Mouse (Mus musculus): ENCODE data around the gene Wwox.

The Wwox gene

DNA sequence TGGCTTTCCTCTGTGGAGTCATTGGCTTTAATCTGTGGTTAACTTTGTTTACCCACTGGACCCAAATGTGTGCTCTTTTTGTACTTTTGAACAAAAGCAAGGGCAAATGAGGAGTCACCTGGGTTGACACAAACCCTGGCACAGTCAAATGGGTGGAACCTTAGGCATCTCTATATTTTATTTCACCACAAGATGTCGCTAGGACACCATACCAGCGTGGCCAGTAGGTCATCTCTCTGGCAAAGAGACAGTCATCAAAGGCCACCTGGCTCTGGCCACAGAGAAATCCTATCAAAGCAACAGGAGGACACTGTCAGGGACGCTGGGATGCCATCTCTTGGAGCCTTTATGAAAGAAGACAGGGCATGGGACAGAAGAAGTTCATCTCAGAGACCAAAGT, 101.7 kb downstream of the Wwox start:
- DNase-seq (ENCODE audit: low read depth, low spot score), result peak; percentile 43

DNA sequence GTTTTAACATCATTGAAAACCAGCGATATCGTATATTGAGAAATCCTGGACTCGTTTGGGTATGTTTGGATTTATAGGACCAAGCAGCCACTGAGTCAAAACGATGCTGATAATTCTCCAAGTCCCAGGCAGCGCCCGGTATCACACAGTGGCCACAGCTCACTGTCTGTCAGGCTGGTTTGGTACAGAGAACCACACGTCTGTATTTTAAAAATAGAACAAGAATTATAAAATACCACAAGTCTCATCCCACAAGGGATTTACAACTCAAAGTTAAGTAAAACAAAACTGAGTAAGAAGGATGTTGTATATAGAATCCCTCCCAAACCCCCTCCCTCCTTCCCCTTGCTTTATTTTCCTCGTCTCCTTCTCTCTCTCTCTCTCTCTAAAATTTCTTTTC, 108.9 kb downstream of the Wwox start:
- DNase-seq (ENCODE audit: low read depth, low spot score), result no peak

DNA sequence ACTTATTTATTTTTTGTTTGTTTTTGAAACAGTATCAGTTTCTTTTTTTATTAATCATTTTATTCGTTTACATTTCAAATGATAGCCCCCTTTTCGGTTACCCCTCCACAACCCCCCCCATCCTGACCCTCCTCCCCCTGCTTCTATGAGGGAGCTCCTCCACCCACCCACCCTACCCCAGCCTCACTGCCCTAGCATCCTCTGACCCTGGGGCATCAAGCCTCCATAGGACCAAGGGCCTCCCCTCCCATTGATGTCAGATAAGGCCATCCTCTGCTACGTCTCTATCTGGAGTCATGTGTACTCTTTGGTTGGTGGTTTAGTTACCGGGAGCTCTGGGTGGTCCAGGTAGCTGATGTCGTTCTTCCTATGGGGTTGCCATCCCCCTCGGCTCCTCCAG, 109.4 kb downstream of the Wwox start:
- no peak for DNase-seq (ENCODE audit: low read depth, low spot score)

DNA sequence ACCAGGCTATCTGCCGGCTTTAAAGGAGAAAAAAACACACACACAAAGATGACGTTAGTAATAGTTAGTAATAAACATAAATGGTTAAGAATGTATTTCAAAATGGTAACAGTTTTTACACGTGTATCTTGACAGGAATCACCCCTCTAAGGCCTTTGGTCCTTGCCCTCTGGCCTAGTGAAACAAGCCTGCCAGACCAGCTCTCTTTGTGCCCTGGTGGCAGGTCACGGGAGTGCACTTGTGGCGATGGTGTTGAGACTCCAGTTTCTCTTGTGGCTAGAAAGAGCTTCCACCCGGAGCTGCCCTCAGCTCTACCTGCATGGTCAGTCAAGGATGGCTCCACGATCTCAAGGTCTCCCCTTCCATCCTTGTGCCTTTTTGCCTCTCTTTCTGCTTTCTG, 110.6 kb downstream of the Wwox start:
- no peak for DNase-seq (ENCODE audit: low read depth, low spot score)

DNA sequence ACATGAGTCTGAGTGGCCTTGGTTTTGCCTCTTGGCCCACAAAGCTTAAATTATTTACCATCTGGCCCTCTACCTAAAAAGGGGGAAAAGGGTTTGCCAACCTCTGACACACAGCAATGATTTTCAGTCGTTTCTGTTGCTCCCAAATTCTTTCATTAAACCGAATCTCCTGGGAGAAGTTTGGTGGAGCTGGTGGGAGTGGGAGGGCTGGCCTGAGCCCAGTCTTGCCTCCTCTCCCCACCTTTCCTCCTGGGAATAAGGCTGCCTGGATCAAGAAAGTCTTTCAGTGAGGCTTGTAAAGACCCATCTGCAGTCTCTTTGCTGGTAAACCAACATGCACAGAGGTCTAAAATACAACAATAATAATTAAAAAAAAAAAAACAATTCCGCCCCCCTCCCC, 113.2 kb downstream of the Wwox start:
- DNase-seq (ENCODE audit: low read depth, low spot score), result no peak

DNA sequence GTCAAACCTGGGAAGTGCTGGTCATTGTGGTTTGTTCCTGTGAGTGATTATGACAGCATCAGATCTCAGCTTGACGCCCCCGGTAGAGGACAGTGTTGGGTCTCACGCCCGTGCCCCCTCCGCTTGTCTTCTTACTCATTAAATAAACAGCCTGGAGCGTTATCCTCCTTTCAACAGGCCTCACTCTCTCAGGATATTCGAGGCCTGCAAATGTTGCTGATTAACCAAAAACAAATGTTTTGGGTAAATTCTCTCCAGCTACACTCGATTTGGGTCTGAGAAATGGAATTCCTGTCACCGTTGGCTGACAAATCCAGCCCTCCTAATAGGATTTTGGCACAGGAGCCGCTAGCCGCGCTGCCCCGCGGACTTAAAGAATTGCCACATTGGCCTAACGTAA, 115.5 kb downstream of the Wwox start:
- DNase-seq (ENCODE audit: low read depth, low spot score), result peak; percentile 43

DNA sequence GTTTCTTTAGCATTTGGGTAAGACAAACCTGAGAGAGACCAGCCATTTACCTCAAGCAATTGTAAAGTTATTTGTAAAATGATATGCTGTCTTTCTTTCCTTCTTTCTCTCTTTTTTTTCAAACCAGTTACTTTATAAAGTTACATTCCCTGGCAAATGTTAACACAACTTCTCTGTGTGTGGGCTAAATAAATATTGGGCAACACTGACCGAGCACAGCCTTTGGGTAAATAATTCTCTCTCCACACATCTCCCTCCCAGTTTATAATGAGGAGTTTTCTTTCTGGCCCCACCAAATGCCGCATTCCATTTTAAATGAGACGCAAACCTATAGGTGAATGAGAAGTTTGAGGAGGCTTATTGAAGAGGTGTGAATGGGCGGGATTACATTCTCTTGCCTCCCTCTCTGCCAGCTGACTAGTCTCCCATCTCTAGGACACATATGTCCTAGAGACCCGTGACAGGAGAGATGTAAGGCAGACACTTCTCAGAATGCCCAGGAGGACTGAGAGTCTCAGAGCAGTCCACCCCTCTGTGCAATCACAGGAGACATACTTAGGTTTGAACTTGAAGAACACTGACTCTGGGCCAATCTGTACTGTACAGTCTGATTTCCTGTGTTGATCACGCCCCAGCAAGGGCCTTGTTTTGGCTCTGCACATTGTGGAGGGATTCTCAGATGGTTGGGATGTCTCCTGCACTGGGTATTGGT, 116.2 kb downstream of the Wwox start:
- DNase-seq (ENCODE audit: low read depth, low spot score), result no peak

DNA sequence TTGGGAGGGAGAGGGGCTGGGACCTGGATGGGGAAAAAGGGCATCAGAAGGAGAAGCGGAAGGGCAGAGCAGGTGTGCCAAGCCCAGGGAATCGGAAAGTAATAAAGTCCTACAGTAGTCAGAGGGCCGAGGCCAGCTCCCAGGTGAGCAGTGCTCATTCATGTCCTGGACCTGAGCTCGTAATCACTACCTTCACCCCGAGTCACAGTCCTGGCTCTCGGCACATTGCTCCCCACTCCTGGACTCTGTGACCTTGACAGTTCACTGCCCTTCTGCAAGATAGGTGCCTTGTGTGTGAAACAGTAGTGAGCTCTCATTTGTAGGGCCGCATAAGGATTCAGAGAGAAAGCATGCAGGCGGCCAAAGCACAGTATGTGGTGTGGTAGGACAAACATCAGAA, 121.7 kb downstream of the Wwox start:
- no peak for DNase-seq (ENCODE audit: low read depth, low spot score)

DNA sequence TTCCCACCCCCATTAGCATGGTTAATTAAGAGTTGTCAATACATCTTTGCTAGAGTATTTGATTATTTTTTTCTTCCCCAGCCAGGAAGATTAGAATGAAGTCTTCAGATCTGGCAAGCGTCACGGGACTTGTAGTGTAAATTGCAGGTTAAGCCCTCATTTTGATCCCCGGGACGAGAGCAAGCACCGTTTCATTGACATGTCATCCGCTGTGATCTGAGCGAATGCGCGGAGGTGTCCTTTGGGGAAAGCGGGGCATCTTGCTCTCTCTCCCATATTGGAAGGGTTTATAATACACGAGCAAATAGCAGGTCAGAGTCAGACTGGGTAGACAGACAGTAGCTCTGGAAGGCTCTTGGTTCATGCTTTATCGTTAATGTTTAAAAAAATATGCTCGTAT, 123.0 kb downstream of the Wwox start:
- no peak for DNase-seq (ENCODE audit: low read depth, low spot score)

DNA sequence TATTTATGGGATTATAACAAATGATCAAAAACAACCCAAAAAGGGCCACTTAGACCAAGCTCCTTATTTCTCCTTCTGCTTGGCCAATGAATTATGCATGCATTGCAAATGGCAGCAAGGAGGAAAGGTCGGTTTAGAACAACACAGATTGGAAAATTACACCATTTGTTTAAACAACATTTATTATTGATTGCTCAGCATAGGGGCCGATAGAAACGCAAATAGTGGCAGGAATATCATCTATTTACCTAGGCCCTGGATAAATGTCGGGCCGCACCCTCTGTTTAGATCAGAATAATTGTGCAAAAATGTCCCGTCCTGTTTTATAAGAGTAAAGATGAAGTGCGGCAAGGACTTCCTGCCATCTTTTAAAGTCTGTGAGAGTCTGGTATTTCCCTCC, 123.9 kb downstream of the Wwox start:
- DNase-seq (ENCODE audit: low read depth, low spot score), result no peak

DNA sequence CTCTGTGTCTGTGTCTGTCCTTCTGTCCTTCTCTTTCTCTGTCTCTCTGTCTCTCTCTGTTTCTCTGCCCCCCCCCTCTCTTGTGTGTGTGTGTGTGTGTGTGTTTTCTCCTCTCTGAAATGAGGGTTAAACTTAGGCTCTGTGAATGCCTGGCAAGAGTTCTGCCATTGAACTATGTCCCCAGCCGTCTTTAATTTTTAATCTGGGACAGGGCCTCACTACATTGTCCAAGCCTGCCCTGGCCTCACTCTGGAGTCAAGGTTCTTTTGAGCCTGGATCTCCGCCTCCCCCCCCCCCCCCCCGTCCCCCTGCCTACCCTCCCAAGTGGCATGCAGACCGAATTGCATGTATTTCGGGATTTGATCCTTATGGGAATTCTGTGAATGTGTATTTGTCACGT, 124.6 kb downstream of the Wwox start:
- DNase-seq (ENCODE audit: low read depth, low spot score), result no peak

DNA sequence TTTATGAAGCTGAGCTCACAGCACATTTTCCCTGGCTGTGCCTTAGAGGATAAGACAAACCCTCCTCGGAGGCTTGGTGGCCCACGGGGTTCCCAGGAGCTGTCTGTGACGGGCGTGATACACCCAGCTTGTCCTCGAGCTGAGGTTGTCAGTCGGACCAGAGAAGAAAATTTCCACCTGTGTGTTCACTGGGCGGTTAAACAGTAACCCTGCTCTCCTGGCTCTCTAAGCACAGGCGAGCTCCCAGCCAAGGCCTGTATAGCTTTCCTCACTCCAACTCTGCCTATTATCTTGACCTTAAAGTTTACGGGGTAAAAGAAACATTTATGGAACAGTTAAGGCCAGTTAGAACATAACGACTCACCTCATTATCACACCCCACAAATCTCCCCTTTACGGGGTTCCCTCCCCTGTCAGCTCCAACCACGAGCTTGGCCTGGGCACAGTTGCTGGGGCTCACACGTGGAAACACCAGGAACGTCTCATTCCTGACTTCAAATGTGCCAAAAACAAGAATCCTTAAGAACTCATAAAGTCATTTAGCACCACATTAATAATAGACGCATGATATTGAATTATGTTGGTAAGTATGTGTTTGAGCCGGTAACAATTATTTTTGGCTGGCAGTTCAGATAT, 129.2 kb downstream of the Wwox start:
- peak; percentile 88 for DNase-seq (ENCODE audit: low read depth, low spot score)

DNA sequence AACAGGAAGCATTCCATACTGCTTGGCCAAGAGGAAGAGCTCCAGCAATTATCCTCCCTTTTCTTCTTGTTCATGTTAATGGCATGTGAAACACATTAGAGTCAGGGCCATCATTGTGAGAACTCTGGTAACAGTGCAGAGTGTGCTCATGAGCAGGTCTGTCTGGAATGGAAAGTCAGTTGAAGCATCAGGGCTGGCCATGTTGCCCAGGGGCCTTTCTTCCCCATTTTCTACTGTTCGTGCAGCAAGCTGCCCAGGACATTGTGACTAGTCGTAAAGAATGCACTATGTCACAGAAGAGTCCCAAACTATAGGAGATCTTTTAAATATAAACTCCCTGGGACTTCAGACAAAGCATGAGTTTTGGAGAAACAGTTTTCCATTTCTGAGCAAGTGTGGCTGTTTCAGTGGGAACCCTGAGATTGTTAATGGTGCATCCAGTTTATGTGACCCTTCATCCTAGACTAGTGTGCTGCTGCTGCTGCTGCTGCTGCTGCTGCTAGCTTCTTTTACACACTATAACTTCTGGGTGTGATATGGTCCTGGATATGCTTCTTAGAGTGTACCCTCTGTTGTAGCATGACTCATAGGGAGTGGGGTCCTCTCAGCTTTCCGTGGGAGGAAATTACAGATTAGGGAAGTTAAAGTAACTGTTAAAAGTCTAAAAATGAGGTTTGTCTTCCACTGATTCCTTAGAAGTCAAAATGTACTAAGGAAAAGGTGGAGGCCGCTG, 133.7 kb downstream of the Wwox start:
- DNase-seq (ENCODE audit: low read depth, low spot score), result no peak

DNA sequence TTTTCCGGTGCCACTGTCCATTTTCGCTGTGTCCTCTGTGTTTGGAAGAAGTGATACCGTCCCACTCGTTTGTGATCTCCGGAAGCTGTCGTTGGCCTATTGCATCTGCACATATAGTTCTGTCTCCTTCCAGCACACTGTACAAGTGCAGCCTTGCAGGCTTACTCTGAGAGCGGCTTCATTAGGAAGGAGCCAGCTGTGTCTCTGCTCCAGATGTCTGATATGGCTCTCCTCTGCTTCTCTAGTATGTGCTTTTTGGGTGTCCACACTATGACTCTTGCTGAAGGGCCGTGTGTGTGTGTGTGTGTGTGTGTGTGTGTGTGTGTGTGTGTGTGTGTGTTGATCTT, 134.3 kb downstream of the Wwox start:
- DNase-seq (ENCODE audit: low read depth, low spot score), result no peak

DNA sequence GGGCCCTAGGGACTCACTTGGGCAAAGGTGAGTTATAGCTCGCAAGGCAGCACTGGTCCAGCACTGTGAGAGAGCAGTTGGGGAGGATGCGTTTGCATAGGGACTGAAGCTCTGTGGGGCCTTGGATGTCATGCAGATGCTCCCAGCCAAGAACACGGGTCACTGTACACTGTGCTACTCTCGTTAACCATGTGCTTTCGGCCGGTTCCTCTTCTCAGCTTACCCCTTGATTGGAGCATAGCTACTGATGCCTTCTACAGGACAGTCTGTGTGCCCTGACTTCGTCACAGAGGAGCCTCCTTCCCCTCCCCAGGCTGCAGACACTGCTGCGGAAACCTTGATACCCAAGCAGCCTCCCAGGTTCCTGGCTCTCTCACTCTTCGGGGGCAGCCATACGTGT, 139.8 kb downstream of the Wwox start:
- no peak for DNase-seq (ENCODE audit: low read depth, low spot score)

DNA sequence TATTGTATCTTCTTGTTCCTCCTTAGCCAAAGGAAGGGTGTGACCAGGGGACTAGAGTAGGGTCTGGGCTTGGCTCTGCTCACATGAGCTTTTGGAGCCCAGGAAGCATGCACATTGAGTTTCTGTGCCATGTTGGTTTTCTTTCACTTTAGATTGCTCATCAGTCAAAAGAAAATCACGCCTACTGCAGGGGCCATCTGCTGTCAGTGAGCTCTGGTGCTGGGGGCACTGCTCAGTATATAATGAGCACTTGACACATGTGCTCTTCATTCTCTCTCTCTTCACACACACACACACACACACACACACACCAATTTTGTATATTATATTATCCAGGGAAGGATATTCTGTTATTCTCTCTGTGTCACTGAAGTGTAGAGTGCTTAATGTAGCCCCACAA, 141.2 kb downstream of the Wwox start:
- DNase-seq (ENCODE audit: low read depth, low spot score), result no peak

DNA sequence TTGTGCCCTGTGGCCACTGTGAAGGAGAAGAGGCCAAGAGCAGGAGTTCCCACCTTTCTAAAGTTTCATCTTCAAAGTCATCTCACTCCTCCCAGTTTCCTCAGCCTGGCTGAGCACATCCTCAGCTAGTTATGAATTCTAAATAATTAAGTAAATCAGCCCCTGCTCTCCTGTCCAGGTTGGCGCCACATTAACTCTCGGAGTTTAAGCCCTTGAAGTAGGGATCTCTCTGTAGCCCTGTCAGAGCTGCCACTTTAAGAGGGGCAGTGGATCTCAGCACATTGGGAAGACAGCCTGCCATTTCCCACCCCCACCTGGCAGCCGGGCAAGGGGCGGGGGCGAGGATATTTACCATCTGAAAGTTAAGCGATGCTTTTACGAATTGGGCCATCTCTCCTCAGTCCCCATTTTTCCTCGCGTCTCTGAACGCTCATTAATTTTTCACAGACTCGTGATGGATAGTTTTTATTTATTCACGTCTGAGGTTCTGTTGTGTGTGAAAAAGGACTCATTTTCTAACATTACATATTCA, 150.9 kb downstream of the Wwox start:
- no peak for DNase-seq (ENCODE audit: low read depth, low spot score)

DNA sequence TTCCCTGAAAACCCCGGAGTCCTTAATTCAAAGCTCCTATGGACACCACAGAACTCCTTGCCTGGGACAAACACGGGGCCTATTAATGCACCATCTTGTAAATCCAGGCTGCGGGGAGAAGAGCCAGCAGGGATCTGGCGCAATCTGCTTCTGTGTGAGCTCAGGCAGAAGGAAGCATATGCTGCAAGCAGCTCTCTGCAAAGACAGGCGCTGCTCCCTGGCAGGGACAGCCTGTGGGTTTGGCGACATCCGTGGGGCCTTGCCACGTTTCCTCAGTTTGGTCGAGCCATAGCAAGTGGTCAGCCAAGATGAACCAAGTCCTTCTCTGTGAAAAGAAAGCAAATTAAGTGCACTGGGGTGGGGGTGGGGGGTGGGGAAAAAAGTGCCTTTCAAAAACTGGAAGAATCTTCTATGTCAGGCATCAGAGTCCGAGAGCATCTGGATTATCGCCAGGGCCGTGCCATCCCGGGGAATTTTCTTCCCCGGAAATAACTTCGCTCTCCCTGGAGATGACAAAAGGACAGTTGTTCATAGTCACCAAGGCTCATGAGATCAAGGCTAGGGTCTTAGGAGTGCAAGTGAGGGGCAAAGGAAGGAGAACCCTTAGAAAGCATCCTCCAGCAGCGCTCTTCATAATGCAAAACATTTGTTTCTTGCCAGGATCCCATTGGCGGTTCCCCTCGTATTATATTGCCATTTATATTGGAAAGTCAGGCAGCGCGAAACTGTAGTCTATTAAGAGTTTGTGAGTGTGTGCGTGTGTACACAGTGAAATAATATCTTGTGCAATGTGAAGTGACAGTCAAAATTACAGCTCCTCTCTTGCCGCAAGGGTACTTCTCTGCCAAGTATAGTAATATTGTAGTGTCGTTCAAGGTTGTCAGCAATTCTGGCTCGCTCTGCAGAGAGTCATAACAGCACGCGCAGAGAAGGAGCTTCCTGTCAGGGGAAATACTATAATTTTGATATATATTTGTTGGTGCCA, 152.1 kb downstream of the Wwox start:
- DNase-seq (ENCODE audit: low read depth, low spot score), result peak; percentile 59

DNA sequence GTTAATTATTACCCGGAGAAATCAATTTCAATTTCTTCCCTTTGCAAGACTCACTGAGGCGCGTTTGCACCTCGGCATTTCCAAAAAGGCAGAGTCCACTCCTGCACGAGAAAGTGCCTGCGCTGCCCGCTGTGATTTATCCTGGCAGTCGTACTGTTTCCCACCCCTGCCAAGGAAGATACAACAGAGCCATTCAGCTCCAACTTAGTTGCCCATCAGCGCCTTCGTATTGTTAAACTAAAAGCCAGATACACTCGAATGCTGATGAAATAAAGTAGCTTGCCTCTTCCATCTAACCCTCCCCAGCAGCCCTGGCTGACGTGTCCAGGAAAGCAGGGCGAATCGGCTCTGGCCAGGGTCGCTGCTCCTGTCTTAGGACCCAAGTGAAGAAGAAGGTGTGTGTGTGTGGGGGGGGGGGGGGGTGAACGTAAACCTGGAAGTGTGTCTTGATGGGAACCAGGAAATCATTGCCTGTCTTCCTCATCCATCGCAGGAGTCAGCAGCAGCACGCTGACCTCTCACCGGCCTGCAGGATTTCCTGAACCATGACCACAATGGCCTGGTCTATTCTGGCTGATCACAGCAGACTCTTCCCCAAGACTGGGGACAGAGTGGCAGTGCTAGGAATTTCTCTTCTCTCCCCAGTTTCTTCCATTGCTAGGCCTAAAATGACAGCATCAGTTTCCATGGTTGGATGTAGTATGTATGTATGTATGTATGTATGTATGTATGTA, 154.1 kb downstream of the Wwox start:
- DNase-seq (ENCODE audit: low read depth, low spot score), result no peak

DNA sequence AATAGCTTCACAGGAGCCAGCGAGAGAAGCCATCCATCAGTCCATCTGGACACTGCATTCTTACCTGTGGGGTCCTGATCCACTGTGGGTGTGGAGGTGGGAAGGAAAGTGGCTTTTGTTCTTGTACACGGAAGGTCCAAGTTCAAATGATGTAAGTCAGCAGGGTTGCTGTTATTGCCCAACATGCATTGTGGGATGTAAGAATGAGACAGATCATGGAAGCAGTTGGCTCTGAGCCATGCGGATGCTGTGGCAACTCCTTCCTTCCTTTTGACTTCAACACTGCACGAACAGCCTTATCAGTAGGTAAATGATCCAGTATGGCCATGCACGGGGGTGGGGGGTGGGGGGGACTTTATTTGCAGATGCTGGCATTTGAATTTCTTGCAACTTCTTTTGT, 155.4 kb downstream of the Wwox start:
- DNase-seq (ENCODE audit: low read depth, low spot score), result no peak

DNA sequence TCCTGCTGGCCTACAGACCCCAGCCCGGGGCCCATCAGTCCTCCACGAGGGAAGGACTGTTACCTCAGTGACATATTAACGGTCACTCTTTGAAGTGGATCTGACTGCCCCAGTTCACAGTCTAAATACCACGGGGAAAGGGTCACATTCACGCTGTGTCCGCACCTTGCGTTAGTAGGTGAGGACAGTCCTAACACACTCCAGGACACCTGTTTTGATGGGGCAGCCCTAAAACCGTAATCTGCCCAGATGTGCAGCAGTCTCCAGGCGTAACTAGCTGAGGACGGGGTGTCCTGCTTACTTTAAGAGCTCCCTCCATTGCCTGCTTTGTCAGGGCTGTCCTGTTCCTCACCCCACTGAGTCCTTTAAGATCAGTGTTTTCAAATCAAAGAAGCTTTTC, 160.1 kb downstream of the Wwox start:
- peak; percentile 40 for DNase-seq (ENCODE audit: low read depth, low spot score)
